Mouse (Mus musculus) G1E (cell line): ENCODE data around the gene Armc9. TPM values are rescaled to one million over a fixed set of nuclear protein-coding genes. Genes with fewer than 3 reads are reported as not detected.
A peak's percentile ranks its signal among the peaks of the same experiment; 100 is the strongest.

Source experiments
- ATAC-seq: 2 replicates; pipeline ENCODE4 v1.8.0; 2016; ENCODE audit warnings: mild to moderate bottlenecking; ENCODE audit not compliant: insufficient number of reproducible peaks, poor library complexity, low FRiP score, severe bottlenecking; ENCODE audit errors: extremely low read depth
- DNase-seq: peaks from one replicate; pipeline ENCODE4 v3.0.0; 2012; ENCODE audit warnings: low spot score
- H3K27me3 ChIP-seq: 2 replicates; pipeline ENCODE4 v1.6.1; 2012; ENCODE audit warnings: mild to moderate bottlenecking, low read length, inconsistent platforms; ENCODE audit not compliant: insufficient read depth
- H3K36me3 ChIP-seq: replicated peaks from 2 replicates; pipeline ENCODE3; 2012; ENCODE audit warnings: mild to moderate bottlenecking, inconsistent platforms
- H3K4me1 ChIP-seq: 2 replicates; pipeline ENCODE4 v1.6.1; 2012; ENCODE audit warnings: low read depth, low read length, inconsistent platforms, mixed read lengths; ENCODE audit not compliant: insufficient read depth
- H3K4me3 ChIP-seq: 2 replicates; pipeline ENCODE4 v1.5.1; 2012; ENCODE audit warnings: low read depth, mild to moderate bottlenecking, inconsistent platforms, low read length, moderate library complexity, mixed read lengths
- H3K9me3 ChIP-seq: replicated peaks from 2 replicates; pipeline ENCODE4 v1.6.1; 2012; ENCODE audit warnings: inconsistent platforms
- CTCF ChIP-seq: IDR thresholded peaks from 2 replicates; pipeline ENCODE4 v1.5.1; 2012; ENCODE audit warnings: low read depth, low read length, inconsistent platforms, mixed read lengths
- GATA1 ChIP-seq: IDR thresholded peaks from 2 replicates; pipeline ENCODE4 v1.6.1; 2012; ENCODE audit warnings: borderline replicate concordance, low read length, inconsistent platforms, mixed read lengths
- GATA2 ChIP-seq: IDR thresholded peaks from 2 replicates; pipeline ENCODE4 v1.6.1; 2012; ENCODE audit warnings: low read depth, low read length, inconsistent platforms, borderline replicate concordance
- POLR2AphosphoS5 ChIP-seq: IDR thresholded peaks from 2 replicates; pipeline ENCODE4 v1.6.1; 2012; ENCODE audit warnings: low read depth, low read length, inconsistent platforms; ENCODE audit not compliant: insufficient replicate concordance
- TAL1 ChIP-seq: conservative IDR thresholded peaks from 2 replicates; pipeline ENCODE4 v1.6.1; 2012; ENCODE audit warnings: low read depth, low read length, inconsistent platforms, mixed read lengths
- polyA plus RNA-seq: library from polyadenylated mRNA; stranded (reverse); fragments of >175 nt; gene quantifications from 2 replicates; pipeline ENCODE4 v1.2.3, GENCODE M21; 2012
- total RNA-seq, 2 experiments: library from RNA; stranded (forward) in 1 of 2; stranded (reverse) in 1 of 2; fragments of 200-1000 nt in 1 of 2; fragments of >200 nt in 1 of 2; fragmentation: Nextera tagmentation in 1 of 2; gene quantifications; 2 replicates each; pipeline ENCODE4 v1.2.3; 2014 to 2017

Armc9 gene
- total and polyA plus RNA-seq, 3 experiments, result 4.8 to 15.0 (median 12.3) TPM

- H3K9me3 ChIP-seq, result no peaks in the 10 kb centered on the region
- peaks cover 65% of the 10 kb centered on the region for H3K36me3 ChIP-seq
- H3K4me3 ChIP-seq, result no peak overlapping the region
- no peak for TF ChIP-seq GATA1
- no peak for TF ChIP-seq TAL1
- no peak for TF ChIP-seq POLR2AphosphoS5
- no peak for TF ChIP-seq CTCF
- no peak for TF ChIP-seq GATA2
- DNase-seq, result no peak
- H3K4me1 ChIP-seq, result peaks cover 26% of the 10 kb centered on the region
- no peak for ATAC-seq
- H3K27me3 ChIP-seq, result no peaks in the 10 kb centered on the region
Measured at GRCm38 (mm10) chr1:86211498-86211897, 56.9 kb downstream of the Armc9 start.

- Histone ChIP-seq H3K36me3 (peaks cover 66% of the 10 kb centered on the region), H3K27me3 (no peaks in the 10 kb centered on the region), H3K4me1 (peaks cover 32% of the 10 kb centered on the region), H3K4me3 (no peak overlapping the region), H3K9me3 (no peaks in the 10 kb centered on the region)
- DNase-seq (no peak), ATAC-seq (no peak)
- TF ChIP-seq CTCF (no peak), POLR2AphosphoS5 (no peak), GATA2 (no peak), GATA1 (no peak), TAL1 (no peak)
Measured at GRCm38 (mm10) chr1:86212731-86213130, 58.2 kb downstream of the Armc9 start.

GRCm38 (mm10) chr1:86214158-86214557 lies 59.6 kb downstream of the Armc9 start:
- ATAC-seq, result peak; percentile 54
- no peak overlapping the region for H3K4me3 ChIP-seq
- peaks cover 58% of the 10 kb centered on the region for H3K36me3 ChIP-seq
- no peaks in the 10 kb centered on the region for H3K27me3 ChIP-seq
- H3K9me3 ChIP-seq, result no peaks in the 10 kb centered on the region
- TF ChIP-seq GATA1 (no peak), TAL1 (no peak), CTCF (peak; percentile 100), POLR2AphosphoS5 (no peak), GATA2 (no peak)
- peak; percentile 80 for DNase-seq
- H3K4me1 ChIP-seq, result peaks cover 30% of the 10 kb centered on the region

GRCm38 (mm10) chr1:86215297-86215696 lies 60.7 kb downstream of the Armc9 start:
- DNase-seq (no peak), ATAC-seq (no peak)
- Histone ChIP-seq H3K36me3 (peaks cover 56% of the 10 kb centered on the region), H3K9me3 (no peaks in the 10 kb centered on the region), H3K27me3 (no peaks in the 10 kb centered on the region), H3K4me1 (peaks cover 30% of the 10 kb centered on the region), H3K4me3 (no peak overlapping the region)
- no peak for TF ChIP-seq POLR2AphosphoS5
- no peak for TF ChIP-seq GATA2
- no peak for TF ChIP-seq TAL1
- TF ChIP-seq CTCF, result no peak
- no peak for TF ChIP-seq GATA1

GRCm38 (mm10) chr1:86216412-86216811 lies 61.8 kb downstream of the Armc9 start:
- TF ChIP-seq CTCF, result no peak
- no peak for TF ChIP-seq GATA1
- no peak for TF ChIP-seq POLR2AphosphoS5
- TF ChIP-seq GATA2, result no peak
- no peak for TF ChIP-seq TAL1
- peaks cover 47% of the 10 kb centered on the region for H3K36me3 ChIP-seq
- H3K4me1 ChIP-seq, result peaks cover 30% of the 10 kb centered on the region

GRCm38 (mm10) chr1:86217976-86218375 lies 63.4 kb downstream of the Armc9 start:
- peaks cover 38% of the 10 kb centered on the region for H3K36me3 ChIP-seq
- DNase-seq (no peak), ATAC-seq (no peak)
- no peak for TF ChIP-seq CTCF
- no peak for TF ChIP-seq GATA2
- TF ChIP-seq TAL1, result no peak
- no peak for TF ChIP-seq POLR2AphosphoS5
- no peak for TF ChIP-seq GATA1
- peaks cover 30% of the 10 kb centered on the region for H3K4me1 ChIP-seq
- no peaks in the 10 kb centered on the region for H3K27me3 ChIP-seq
- H3K4me3 ChIP-seq, result no peak overlapping the region
- H3K9me3 ChIP-seq, result no peaks in the 10 kb centered on the region

More at GRCm38 (mm10) chr1:86216412-86216811, 61.8 kb downstream of the Armc9 start:
- H3K4me3 ChIP-seq, result no peak overlapping the region
- no peaks in the 10 kb centered on the region for H3K9me3 ChIP-seq
- no peaks in the 10 kb centered on the region for H3K27me3 ChIP-seq
- ATAC-seq, result no peak
- no peak for DNase-seq

- no peak for DNase-seq
- peaks cover 7% of the 10 kb centered on the region for H3K9me3 ChIP-seq
- H3K27me3 ChIP-seq, result no peaks in the 10 kb centered on the region
- peaks cover 15% of the 10 kb centered on the region for H3K36me3 ChIP-seq
- no peak for ATAC-seq
- no peak overlapping the region for H3K4me3 ChIP-seq
- no peak for TF ChIP-seq TAL1
- no peak for TF ChIP-seq GATA2
- no peak for TF ChIP-seq GATA1
- TF ChIP-seq CTCF, result no peak
- no peak for TF ChIP-seq POLR2AphosphoS5
- H3K4me1 ChIP-seq, result peaks cover 40% of the 10 kb centered on the region
Measured at GRCm38 (mm10) chr1:86225195-86225594, 70.6 kb downstream of the Armc9 start.
